Mouse (Mus musculus) v-Abl transformed pro-B cells (cell line): Measurements from ENCODE around the gene Rasa3.

Experiments used
- in situ Hi-C, 2 experiments: fragments of 400-800 bp; cut with MboI; formaldehyde crosslinking; loops; one replicate each; pipeline ENCODE4 v1.15.1; 2025; ENCODE audit not compliant: unreplicated experiment in 2 of 2

The Rasa3 gene

GRCm38 (mm10) chr8:13625281-13625970 lies 52.0 kb downstream of the Rasa3 start:
- in situ Hi-C loops = no loop called here

- in situ Hi-C loops = no loop called here
Observed at GRCm38 (mm10) chr8:13624863-13625262, 52.5 kb downstream of the Rasa3 start.

DNA sequence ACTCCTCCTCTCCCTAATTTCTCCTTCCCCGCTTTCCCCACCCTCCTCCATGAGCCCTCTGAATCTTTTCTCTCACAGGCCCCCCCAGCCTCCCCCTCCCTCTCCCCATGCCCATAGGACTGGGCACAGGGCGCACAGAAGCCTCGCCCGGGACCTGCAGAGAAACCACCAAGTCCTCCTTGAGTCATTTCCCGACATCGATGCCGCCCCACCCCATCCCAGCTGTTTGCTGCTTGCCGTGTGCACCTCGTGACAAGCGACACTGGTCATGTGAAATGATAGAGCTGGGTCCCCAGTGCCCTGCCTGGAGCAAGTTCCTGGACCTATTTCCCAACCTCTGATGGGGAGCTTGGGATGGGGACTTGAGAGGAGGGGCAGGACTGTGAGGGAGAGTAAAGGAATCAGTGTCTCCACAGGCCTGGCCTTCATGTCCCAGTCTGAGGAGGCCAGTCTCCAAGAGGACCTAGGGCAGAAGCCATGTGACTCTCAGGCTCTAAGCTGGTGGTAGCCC lies 53.4 kb downstream of the Rasa3 start:
- in situ Hi-C loops = no loop called here

GRCm38 (mm10) chr8:13623038-13623750 lies 54.2 kb downstream of the Rasa3 start:
- in situ Hi-C loops = no loop called here

GRCm38 (mm10) chr8:13620226-13620920 lies 57.0 kb downstream of the Rasa3 start:
- in situ Hi-C loops = no loop called here

DNA sequence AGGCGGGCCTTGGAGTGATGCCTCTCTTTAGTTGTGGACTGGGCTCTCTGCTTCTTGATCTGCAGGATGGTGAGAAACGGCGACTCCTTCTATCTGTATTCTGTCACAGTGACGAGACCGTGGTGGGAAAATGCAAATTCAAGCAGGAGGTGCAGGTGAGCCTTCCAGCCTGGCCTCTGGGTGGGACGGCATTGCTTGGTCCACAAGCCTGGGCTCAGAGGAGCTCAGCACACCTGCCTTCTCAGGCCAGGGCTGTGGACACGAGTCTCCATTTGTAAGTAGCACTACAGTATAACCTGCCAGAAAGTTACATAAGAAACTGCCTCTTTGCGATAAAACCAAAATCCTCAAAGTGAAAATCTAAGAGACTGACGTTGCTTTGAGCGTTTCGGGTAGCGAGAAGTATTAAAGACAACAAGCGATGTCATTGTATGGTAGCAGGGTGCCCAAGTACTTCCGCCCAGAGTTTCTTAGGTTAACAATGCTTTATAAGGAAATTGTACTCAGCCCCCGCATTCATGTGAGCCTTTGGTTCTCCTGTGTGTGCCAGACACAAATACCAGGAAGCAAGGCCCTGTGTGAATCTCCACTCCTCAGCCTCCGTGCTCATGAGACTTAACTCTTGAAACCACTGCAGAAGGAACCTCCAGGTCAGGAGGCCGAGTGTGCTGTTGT lies 60.4 kb downstream of the Rasa3 start:
- in situ Hi-C loops = no loop called here

- in situ Hi-C loops = no loop called here
Observed at GRCm38 (mm10) chr8:13614924-13615391, 62.4 kb downstream of the Rasa3 start.

DNA sequence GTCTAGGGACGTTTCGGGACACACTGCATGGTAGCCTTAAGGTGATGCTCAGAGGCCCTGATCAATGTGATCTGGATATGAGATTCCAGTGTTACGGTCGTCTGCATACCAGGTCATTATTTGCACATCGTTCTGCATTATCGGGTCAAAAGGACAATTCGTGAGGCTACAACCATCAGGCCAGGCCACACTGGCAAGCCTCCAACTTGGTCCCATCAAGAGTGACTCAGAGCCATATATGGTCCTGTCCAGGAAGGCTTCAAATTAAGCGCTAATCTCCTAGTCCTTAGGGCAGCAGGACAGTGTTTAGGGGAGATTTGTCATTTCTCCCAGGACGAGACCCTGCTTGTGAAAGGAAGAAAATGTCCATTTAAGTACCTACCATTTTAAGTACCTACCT lies 63.3 kb downstream of the Rasa3 start:
- in situ Hi-C loops = no loop called here

GRCm38 (mm10) chr8:13611702-13612101 lies 65.7 kb downstream of the Rasa3 start:
- in situ Hi-C loops = no loop called here

GRCm38 (mm10) chr8:13609971-13610370 lies 67.4 kb downstream of the Rasa3 start:
- in situ Hi-C loops = no loop called here

- in situ Hi-C loops = no loop called here
Observed at GRCm38 (mm10) chr8:13608946-13609345, 68.5 kb downstream of the Rasa3 start.

DNA sequence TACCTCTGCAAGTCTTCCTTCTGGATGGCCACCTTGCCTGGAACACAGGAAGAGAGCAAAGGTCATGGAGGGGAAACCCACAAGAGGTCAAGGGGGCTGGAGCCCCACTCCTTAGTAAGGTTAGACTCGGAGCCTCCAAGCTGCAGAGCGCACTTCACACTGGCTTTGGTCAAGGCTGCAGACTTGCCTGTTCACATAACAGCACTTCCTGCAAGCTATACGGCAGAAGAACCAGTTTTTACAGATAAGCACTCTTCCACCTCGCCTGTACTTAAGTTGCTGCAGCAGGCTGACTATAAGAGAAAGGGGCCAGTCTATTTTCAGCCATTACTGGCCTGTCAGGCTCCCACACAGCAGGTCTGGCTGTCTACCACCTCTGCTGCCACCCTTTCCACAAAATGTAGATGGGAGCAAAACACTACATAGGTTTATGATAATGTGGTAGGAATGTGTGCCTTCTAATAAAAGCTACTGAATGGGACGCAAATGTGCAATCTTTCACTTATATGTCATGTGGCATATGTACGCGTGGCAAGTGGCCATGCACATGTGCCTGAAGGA lies 71.4 kb downstream of the Rasa3 start:
- in situ Hi-C loops = no loop called here

DNA sequence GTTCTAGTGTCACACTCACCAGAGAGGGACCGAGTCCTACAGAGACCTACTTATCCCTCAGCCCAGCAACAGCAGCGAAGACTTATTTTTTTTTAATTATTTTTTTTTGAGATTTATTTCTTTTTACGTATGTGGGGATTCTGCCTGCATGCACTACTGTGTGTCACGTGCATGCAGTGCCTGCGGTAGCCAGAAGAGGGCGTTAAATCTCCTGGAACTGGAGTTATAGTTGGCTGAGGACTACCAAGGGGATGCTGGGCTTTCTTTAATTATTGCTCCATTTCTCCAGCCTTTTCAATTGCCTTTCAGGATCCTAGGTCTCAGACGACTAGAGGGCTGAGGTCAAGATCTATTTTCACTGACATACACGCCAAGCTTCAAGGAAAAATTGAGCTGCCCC lies 74.8 kb downstream of the Rasa3 start:
- in situ Hi-C loops = loop anchor here (5.0 kb wide), 2 partner anchors 75 to 150 kb away; partner anchors contain the start of gene Rasa3 (in 2 of the 2)

- in situ Hi-C loops = loop anchor here (5.0 kb wide), 2 partner anchors 76 to 151 kb away; partner anchors contain the start of gene Rasa3 (in 2 of the 2)
Observed at GRCm38 (mm10) chr8:13601166-13601565, 76.2 kb downstream of the Rasa3 start.

DNA sequence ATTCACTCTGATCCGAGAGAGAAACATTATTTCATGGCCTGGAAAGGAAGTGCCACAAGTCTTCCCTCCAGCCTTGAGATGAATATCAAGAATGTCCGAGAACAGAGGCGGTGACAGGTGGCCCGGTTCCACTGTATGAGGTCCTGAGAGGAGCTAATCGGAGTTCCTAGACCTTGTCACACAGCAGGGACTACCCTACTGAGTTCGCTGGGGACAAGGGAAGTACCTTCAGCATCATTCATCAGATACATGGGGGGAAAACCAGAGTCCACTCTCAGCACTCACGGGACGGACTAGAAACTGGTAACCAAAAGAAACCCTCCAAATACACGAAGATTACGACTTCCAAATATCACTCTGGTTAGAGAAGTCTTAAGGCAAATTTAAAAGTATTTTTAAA lies 76.7 kb downstream of the Rasa3 start:
- in situ Hi-C loops = loop anchor here (5.0 kb wide), 2 partner anchors 77 to 152 kb away; partner anchors contain the start of gene Rasa3 (in 2 of the 2)

DNA sequence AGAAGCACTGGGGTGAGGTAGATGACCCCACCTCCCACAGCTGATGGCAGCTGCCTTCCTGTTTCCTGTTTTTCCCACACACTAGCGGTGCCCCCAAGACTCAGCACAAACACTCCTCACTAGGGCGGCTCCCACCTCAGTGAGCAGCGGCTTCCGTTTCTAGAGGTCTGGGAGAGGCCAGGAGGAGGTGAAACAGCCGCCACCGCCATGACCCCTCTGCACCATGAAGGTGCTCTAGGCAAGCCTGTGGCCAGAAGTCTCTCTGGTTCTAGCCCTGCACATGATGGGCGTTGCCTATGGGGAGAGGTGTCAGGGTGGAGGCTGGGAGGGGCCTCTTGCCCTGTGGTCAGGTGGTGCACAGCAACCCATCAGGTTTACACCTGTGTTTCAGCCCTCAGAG lies 77.2 kb downstream of the Rasa3 start:
- in situ Hi-C loops = loop anchor here (5.0 kb wide), 2 partner anchors 77 to 152 kb away; partner anchors contain the start of gene Rasa3 (in 2 of the 2)

- in situ Hi-C loops = loop anchor here (5.0 to 25.0 kb wide), 2 partner anchors 45 to 485 kb away; partner anchors contain the start of genes Cul4a (in 1 of the 2) and Pcid2 (in 1 of the 2)
Observed at GRCm38 (mm10) chr8:13597777-13598176, 79.6 kb downstream of the Rasa3 start.

GRCm38 (mm10) chr8:13595861-13596260 lies 81.5 kb downstream of the Rasa3 start:
- in situ Hi-C loops = loop anchor here (5.0 to 25.0 kb wide), 2 partner anchors 44 to 484 kb away; partner anchors contain the start of genes Cul4a (in 1 of the 2) and Pcid2 (in 1 of the 2)

DNA sequence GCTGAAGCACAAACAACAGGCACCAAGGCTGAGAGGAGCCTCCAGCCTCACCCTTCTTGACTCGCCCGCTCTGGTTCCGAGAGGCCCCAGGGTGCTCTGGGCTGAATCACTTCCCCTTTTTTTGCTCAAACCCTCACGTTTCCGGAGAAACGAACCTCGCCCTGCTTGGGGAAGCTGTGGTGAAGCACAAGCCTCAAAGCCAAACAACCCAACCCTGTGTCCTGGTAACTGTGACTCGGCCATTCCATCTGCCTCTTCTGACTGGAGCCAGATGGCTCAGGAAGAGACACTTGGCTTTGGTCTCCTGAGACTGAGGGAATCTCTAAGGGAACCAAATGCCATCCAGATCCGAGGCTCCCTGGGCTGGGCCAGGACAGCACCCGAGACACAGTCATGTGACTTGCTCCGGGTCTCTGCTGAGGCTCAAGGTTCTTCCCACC lies 82.5 kb downstream of the Rasa3 start:
- in situ Hi-C loops = loop anchor here (5.0 to 25.0 kb wide), 3 partner anchors 38 to 483 kb away; partner anchors contain the start of genes Cul4a (in 1 of the 2) and Pcid2 (in 1 of the 2)
